Mouse (Mus musculus) testis, adult 2 months (tissue): Measurements from ENCODE around the gene Syn3.

Experiments
- CTCF ChIP-seq: fragments of 200-500 bp; IDR thresholded peaks from 2 replicates; pipeline ENCODE4 v1.5.1; 2012; ENCODE audit warnings: low read depth, mild to moderate bottlenecking, inconsistent platforms, low read length, moderate library complexity; ENCODE audit not compliant: control insufficient read depth, insufficient read depth, insufficient replicate concordance
- POLR2A ChIP-seq: fragments of 200-500 bp; IDR thresholded peaks from 2 replicates; pipeline ENCODE4 v1.6.1; 2012; ENCODE audit warnings: low read depth, mild to moderate bottlenecking, inconsistent platforms, low read length, moderate library complexity; ENCODE audit not compliant: control insufficient read depth

DNA sequence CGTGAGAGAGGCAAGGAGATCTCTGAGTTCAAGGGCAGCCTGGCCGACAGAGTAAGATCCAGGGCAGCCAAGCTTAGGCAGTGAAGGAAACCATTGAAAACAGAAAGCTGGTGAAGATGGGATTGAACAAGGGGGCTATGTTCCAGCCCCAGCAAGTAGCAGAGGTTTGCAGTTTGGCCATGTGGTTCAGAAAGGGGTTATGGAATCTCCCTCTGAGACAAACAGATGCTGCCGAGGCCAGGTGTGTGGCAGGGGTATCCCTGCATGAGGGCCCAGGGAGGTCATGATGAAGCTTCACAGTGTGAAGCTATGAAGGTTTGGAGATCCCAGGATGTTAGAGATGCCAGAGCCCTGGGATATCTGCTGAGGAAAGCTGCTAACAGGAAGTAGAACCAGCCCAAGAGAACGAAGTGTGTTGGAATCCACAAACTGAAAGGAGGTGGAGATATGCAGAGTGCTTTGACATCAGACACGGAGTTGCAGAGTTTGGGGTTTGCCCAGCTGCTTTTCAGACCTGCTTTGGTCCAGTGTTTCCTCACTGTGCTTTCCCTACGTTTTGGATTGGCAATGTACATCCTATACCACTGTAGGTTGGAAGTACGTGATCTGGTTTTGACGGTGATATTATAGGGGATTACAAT lies 134.9 kb downstream of the Syn3 start:
- TF ChIP-seq CTCF (no peak), POLR2A (no peak)
